Mouse (Mus musculus) liver, adult 2 months (tissue): ENCODE data around the gene Siglec1.

Experiments
- CTCF ChIP-seq: fragments of 200-500 bp; IDR thresholded peaks from 2 replicates; pipeline ENCODE4 v1.5.1; 2011; ENCODE audit warnings: low read depth, low read length, control low read depth
- POLR2A ChIP-seq: fragments of 200-500 bp; IDR thresholded peaks from 2 replicates; pipeline ENCODE4 v1.6.1; 2011; ENCODE audit warnings: low read length, control low read depth; ENCODE audit not compliant: insufficient read depth; ENCODE audit errors: extremely low read depth

DNA sequence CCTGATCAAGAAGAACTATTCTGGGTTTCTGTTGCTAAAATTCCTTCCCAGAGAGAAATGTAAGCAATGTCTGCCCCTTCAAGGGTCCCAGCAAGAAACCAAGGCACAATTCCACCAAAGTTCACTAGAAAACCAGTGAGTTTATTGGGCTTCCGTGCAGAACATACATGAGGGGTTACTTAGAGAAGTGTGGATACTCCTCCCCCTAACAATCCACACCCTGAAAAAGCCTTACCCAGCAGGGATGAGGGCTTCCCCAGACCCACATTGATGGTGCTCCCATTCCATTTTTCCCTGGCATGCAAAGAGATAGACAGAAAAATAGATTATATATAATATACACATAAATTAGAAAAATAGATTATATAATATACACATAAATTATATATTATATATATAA lies 55.6 kb downstream of the Siglec1 start:
- TF ChIP-seq CTCF: no peak
- no peak for TF ChIP-seq POLR2A
